Mouse (Mus musculus) hindbrain, embryonic 16.5 days (tissue): ENCODE results near the gene Ppm1n. TPM values are rescaled to one million over a fixed set of nuclear protein-coding genes. Genes with fewer than 3 reads are reported as not detected.
A peak's percentile ranks its signal among the peaks of the same experiment; 100 is the strongest.

ENCODE experiments used
- ATAC-seq: fragments of 200-750 bp; cut with Nextera tagmentation; 2 replicates; pipeline ENCODE4 v1.8.0; 2017; ENCODE audit warnings: moderate TSS enrichment, moderate library complexity
- H3K27ac ChIP-seq: fragments of 300-500 bp; sonication (generic); 2 replicates; pipeline ENCODE4 v1.5.1; 2014; ENCODE audit warnings: low read depth, mild to moderate bottlenecking, control low read depth, low read length, moderate library complexity
- H3K27me3 ChIP-seq: fragments of 300-500 bp; sonication (generic); replicated peaks from 2 replicates; pipeline ENCODE4 v1.6.1; 2014; ENCODE audit warnings: low read length; ENCODE audit not compliant: control insufficient read depth, insufficient read depth
- H3K36me3 ChIP-seq: fragments of 300-500 bp; sonication (generic); 2 replicates; pipeline ENCODE4 v1.6.1; 2014; ENCODE audit warnings: mild to moderate bottlenecking, low read length, moderate library complexity, mixed read lengths; ENCODE audit not compliant: control insufficient read depth, insufficient read depth
- H3K4me1 ChIP-seq: fragments of 300-500 bp; sonication (generic); 2 replicates; pipeline ENCODE4 v1.6.1; 2014; ENCODE audit warnings: low read depth, low read length; ENCODE audit not compliant: control insufficient read depth, insufficient read depth
- H3K4me2 ChIP-seq: fragments of 300-500 bp; sonication (generic); 2 replicates; pipeline ENCODE4 v1.6.1; 2014; ENCODE audit warnings: mild to moderate bottlenecking, low read length, control low read depth, moderate library complexity
- H3K4me3 ChIP-seq: fragments of 300-500 bp; sonication (generic); 2 replicates; pipeline ENCODE4 v1.5.1; 2014; ENCODE audit warnings: mild to moderate bottlenecking, low read length, control low read depth, moderate library complexity
- H3K9ac ChIP-seq: fragments of 300-500 bp; sonication (generic); 2 replicates; pipeline ENCODE4 v1.6.1; 2014; ENCODE audit warnings: low read depth, mild to moderate bottlenecking, control low read depth, low read length, moderate library complexity
- H3K9me3 ChIP-seq: fragments of 300-500 bp; sonication (generic); 2 replicates; pipeline ENCODE4 v1.6.1; 2014; ENCODE audit warnings: mild to moderate bottlenecking, low read length, moderate library complexity; ENCODE audit not compliant: control insufficient read depth
- WGBS: fragments of 180-500 bp; shearing (Covaris S2); extraction: QIAGEN DNeasy Blood & Tissue Kit; methylation state at CpG from one replicate; pipeline ENCODE4 v1.1.7; 2014; 5-methylcytosine and 5-hydroxymethylcytosine counted together
- polyA plus RNA-seq: library from polyadenylated mRNA; unstranded; fragments of >200 nt; fragmentation: Nextera tagmentation; extraction: Ambion mirVana; gene quantifications from 2 replicates; pipeline ENCODE4 v1.2.1, GENCODE M21; 2015

Gene Ppm1n
- polyA plus RNA-seq, 1 experiment from 2014 or later, result 1.5 TPM

GRCm38 (mm10) chr7:19246855-19247254 is 33.0 kb downstream of the Ppm1n start:
- Histone ChIP-seq H3K27me3 (no peaks in the 10 kb centered on the region), H3K4me1 (no peaks in the 10 kb centered on the region; the same call in 1 of the 2 replicates), H3K4me3 (no peak overlapping the region), H3K27ac (no peak overlapping the region), H3K4me2 (no peak overlapping the region), H3K36me3 (peaks cover 11% of the 10 kb centered on the region; the same call in 1 of the 2 replicates), H3K9ac (no peak overlapping the region), H3K9me3 (no peaks in the 10 kb centered on the region)
- ATAC-seq, result no peak
- 100% methylated on average over 1 of the region's 1 CpGs for WGBS

- no peak overlapping the region for H3K27ac ChIP-seq
- H3K4me1 ChIP-seq, result no peaks in the 10 kb centered on the region; the same call in 1 of the 2 replicates
- H3K4me2 ChIP-seq, result no peak overlapping the region
- ATAC-seq, result no peak
- 86% methylated on average over 3 of the region's 3 CpGs for WGBS
- peaks cover 11% of the 10 kb centered on the region; the same call in 1 of the 2 replicates for H3K36me3 ChIP-seq
- H3K9me3 ChIP-seq, result no peaks in the 10 kb centered on the region
- H3K27me3 ChIP-seq, result no peaks in the 10 kb centered on the region
- H3K9ac ChIP-seq, result no peak overlapping the region
- H3K4me3 ChIP-seq, result no peak overlapping the region
These were observed 34.8 kb downstream of the Ppm1n start for GRCm38 (mm10) chr7:19245083-19245482.

- no peak overlapping the region; the same call in 1 of the 2 replicates for H3K9ac ChIP-seq
These were observed 36.0 kb downstream of the Ppm1n start for GRCm38 (mm10) chr7:19243858-19244257.

GRCm38 (mm10) chr7:19242005-19242404 is 37.9 kb downstream of the Ppm1n start:
- no peak overlapping the region for H3K4me3 ChIP-seq
- H3K27ac ChIP-seq, result no peak overlapping the region
- H3K4me1 ChIP-seq, result no peaks in the 10 kb centered on the region; the same call in 1 of the 2 replicates
- H3K27me3 ChIP-seq, result no peaks in the 10 kb centered on the region
- no peak for ATAC-seq
- no peak overlapping the region for H3K4me2 ChIP-seq
- no peak overlapping the region for H3K9ac ChIP-seq
- H3K36me3 ChIP-seq, result peaks cover 8% of the 10 kb centered on the region; the same call in 1 of the 2 replicates
- WGBS, result 85% methylated on average over 1 of the region's 1 CpGs
- H3K9me3 ChIP-seq, result no peaks in the 10 kb centered on the region

More at GRCm38 (mm10) chr7:19243858-19244257, 36.0 kb downstream of the Ppm1n start:
- peaks cover 11% of the 10 kb centered on the region; the same call in 1 of the 2 replicates for H3K36me3 ChIP-seq
- H3K4me2 ChIP-seq, result no peak overlapping the region
- no peaks in the 10 kb centered on the region; the same call in 1 of the 2 replicates for H3K4me1 ChIP-seq
- H3K27me3 ChIP-seq, result no peaks in the 10 kb centered on the region
- no peak overlapping the region for H3K27ac ChIP-seq
- no peaks in the 10 kb centered on the region for H3K9me3 ChIP-seq
- 49% methylated on average over 5 of the region's 5 CpGs for WGBS
- ATAC-seq, result no peak
- no peak overlapping the region for H3K4me3 ChIP-seq

- no peaks in the 10 kb centered on the region for H3K27me3 ChIP-seq
- H3K4me2 ChIP-seq, result no peak overlapping the region
- H3K9me3 ChIP-seq, result no peaks in the 10 kb centered on the region
- WGBS, result 85% methylated on average over 8 of the region's 8 CpGs
- H3K9ac ChIP-seq, result no peak overlapping the region
- H3K4me1 ChIP-seq, result peaks cover 6% of the 10 kb centered on the region
- H3K36me3 ChIP-seq, result peaks cover 6% of the 10 kb centered on the region; the same call in 1 of the 2 replicates
- no peak for ATAC-seq
- H3K4me3 ChIP-seq, result no peak overlapping the region
- no peak overlapping the region for H3K27ac ChIP-seq
These were observed 38.9 kb downstream of the Ppm1n start for GRCm38 (mm10) chr7:19240905-19241463.

GRCm38 (mm10) chr7:19239986-19240385 is 39.9 kb downstream of the Ppm1n start:
- 52% methylated on average over 4 of the region's 4 CpGs for WGBS
- Histone ChIP-seq H3K4me3 (no peak overlapping the region), H3K27ac (no peak overlapping the region; the same call in 1 of the 2 replicates), H3K4me2 (no peak overlapping the region), H3K9me3 (no peaks in the 10 kb centered on the region), H3K36me3 (no peaks in the 10 kb centered on the region), H3K27me3 (no peaks in the 10 kb centered on the region), H3K9ac (no peak overlapping the region), H3K4me1 (peaks cover 10% of the 10 kb centered on the region)
- ATAC-seq, result 0 out of 2 replicates have a peak, but pooled peaks have one; percentile 3

- 0% methylated on average over 1 of the region's 1 CpGs for WGBS
- Histone ChIP-seq H3K4me2 (no peak overlapping the region), H3K4me1 (peaks cover 10% of the 10 kb centered on the region), H3K36me3 (no peaks in the 10 kb centered on the region), H3K4me3 (no peak overlapping the region), H3K9ac (no peak overlapping the region; the same call in 1 of the 2 replicates), H3K27ac (no peak overlapping the region; the same call in 1 of the 2 replicates), H3K9me3 (no peaks in the 10 kb centered on the region), H3K27me3 (no peaks in the 10 kb centered on the region)
- peak; percentile 93 for ATAC-seq
These were observed 40.4 kb downstream of the Ppm1n start for GRCm38 (mm10) chr7:19239423-19239822.

- Histone ChIP-seq H3K4me1 (peaks cover 10% of the 10 kb centered on the region), H3K27ac (no peak overlapping the region), H3K4me2 (no peak overlapping the region), H3K9me3 (no peaks in the 10 kb centered on the region), H3K36me3 (no peaks in the 10 kb centered on the region), H3K9ac (no peak overlapping the region), H3K4me3 (no peak overlapping the region), H3K27me3 (no peaks in the 10 kb centered on the region)
- WGBS, result 97% methylated on average over 4 of the region's 4 CpGs
- ATAC-seq, result no peak
These were observed 41.5 kb downstream of the Ppm1n start for GRCm38 (mm10) chr7:19238344-19238743.

- no peak for ATAC-seq
- Histone ChIP-seq H3K4me1 (peaks cover 10% of the 10 kb centered on the region), H3K27me3 (no peaks in the 10 kb centered on the region), H3K4me2 (no peak overlapping the region), H3K36me3 (no peaks in the 10 kb centered on the region), H3K4me3 (no peak overlapping the region), H3K27ac (peak overlapping the region; percentile 17; the same call in 1 of the 2 replicates), H3K9ac (no peak overlapping the region), H3K9me3 (no peaks in the 10 kb centered on the region)
- WGBS, result 65% methylated on average over 2 of the region's 2 CpGs
These were observed 43.5 kb downstream of the Ppm1n start for GRCm38 (mm10) chr7:19236411-19236810.
